Mouse (Mus musculus) embryo, embryonic 9.5 days (tissue): ENCODE measurements around the gene Hlf.

Experiments used
- DNase-seq: peaks from one replicate; pipeline ENCODE4 v3.0.0-alpha.2; 2017; ENCODE audit errors: extremely low spot score

The Hlf gene

GRCm38 (mm10) chr11:90340836-90341235, 49.9 kb downstream of the Hlf start:
- DNase-seq, result no peak

GRCm38 (mm10) chr11:90334816-90335215, 55.9 kb downstream of the Hlf start:
- no peak for DNase-seq

GRCm38 (mm10) chr11:90332737-90333136, 58.0 kb downstream of the Hlf start:
- no peak for DNase-seq

GRCm38 (mm10) chr11:90330202-90330694, 60.4 kb downstream of the Hlf start:
- no peak for DNase-seq

GRCm38 (mm10) chr11:90326836-90327235, 63.9 kb downstream of the Hlf start:
- no peak for DNase-seq

- DNase-seq, result no peak
Measured at GRCm38 (mm10) chr11:90326146-90326545, 64.5 kb downstream of the Hlf start.

- no peak for DNase-seq
Measured at GRCm38 (mm10) chr11:90324597-90324996, 66.1 kb downstream of the Hlf start.

GRCm38 (mm10) chr11:90320922-90321321, 69.8 kb downstream of the Hlf start:
- no peak for DNase-seq

GRCm38 (mm10) chr11:90317482-90317881, 73.2 kb downstream of the Hlf start:
- DNase-seq, result peak; percentile 48

GRCm38 (mm10) chr11:90314606-90315005, 76.1 kb downstream of the Hlf start:
- no peak for DNase-seq

GRCm38 (mm10) chr11:90306993-90307392, 83.7 kb downstream of the Hlf start:
- peak; percentile 37 for DNase-seq

GRCm38 (mm10) chr11:90306067-90306466, 84.6 kb downstream of the Hlf start:
- DNase-seq, result no peak

GRCm38 (mm10) chr11:90294622-90295021, 96.1 kb downstream of the Hlf start:
- DNase-seq, result no peak

GRCm38 (mm10) chr11:90292766-90293165, 97.9 kb downstream of the Hlf start:
- no peak for DNase-seq

- DNase-seq, result no peak
Measured at GRCm38 (mm10) chr11:90291156-90291555, 99.5 kb downstream of the Hlf start.

- DNase-seq, result no peak
Measured at GRCm38 (mm10) chr11:90286550-90287154, 104.0 kb downstream of the Hlf start.
